Mouse (Mus musculus) right cerebral cortex, adult 2 months (tissue): ENCODE data around the gene Elmo3.

Experiments
- DNase-seq, 2 experiments: peaks; one replicate each; pipeline ENCODE4 v3.0.0; 2021 to 2022; ENCODE audit warnings: low spot score in 2 of 2

Gene Elmo3

DNA sequence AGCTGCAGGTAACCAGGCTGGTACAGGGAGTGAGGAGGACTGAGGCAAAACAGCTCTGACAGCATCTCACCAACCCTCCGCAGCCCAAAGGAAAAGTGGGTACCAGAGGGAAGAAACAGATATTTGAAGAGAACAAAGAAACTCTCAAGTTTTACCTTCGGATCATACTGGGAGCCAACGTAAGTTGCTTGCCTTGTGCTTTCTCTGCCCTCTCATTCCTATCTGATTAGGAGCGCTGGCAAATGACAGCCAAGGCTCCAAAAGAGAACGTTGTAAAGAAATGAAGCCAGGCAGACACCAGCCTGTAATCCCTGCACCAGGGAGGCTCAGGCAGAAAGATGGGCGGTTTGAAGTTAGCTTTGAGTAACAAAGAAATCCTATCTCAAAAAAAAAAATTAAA is 21.6 kb downstream of the Elmo3 start:
- no peak for DNase-seq

DNA sequence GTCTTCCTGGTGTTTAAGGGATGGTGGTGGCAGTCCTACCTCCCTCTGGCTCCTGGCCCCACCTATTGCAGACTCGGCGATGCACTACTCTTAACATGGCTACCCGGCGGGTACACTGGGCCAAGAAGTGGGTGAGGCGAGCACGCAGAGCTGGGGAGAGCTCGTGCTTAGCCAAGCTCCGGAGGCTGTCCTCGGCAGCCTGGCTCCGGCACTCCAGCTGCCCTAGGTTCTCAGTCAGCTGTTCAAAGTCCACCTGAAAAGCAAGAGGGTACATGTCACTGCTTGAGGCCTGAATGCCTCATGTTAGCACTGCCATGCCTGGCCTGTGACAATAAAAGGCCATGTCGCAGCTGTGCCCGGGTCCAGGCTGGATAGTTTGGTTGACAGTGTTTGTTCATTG is 24.9 kb downstream of the Elmo3 start:
- DNase-seq = no peak

DNA sequence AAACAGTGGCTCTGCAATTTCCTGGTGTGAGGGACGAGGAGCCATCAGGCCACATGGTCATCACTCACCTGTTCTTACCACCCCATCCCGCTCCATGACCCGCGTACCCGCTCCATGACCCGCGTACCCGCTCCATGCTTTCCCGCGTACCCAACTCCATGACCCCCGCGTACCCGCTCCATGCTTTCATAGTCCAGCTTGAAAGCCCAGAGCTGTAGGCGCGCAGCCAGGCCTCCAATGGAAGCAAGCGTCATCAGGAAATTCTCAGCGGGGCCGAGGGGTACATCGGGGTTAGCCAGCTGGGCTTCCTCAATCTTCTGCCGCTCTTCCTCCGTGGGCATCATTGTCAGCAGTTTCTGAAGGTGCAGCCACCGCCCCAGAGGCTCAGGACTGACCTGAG is 26.1 kb downstream of the Elmo3 start:
- DNase-seq = no peak

DNA sequence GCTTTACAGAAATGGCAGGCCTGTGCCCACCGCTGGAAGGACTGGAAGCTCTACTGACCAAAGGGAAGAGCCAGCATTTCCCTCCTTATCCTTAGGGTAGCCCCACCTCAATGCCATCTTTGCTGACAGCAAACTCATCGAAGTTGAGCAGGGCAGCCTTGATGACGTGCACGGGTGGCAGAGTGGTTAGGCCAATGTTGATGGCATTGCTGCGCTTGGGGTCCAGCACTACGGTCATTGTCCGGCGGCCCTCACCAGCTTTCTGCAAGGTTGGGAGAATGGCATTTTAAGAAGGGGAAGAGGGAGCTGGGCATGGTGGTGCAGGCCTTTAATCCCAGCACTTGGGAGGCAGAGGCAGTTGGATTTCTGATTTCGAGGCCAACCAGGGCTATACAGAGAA is 26.5 kb downstream of the Elmo3 start:
- DNase-seq = no peak

DNA sequence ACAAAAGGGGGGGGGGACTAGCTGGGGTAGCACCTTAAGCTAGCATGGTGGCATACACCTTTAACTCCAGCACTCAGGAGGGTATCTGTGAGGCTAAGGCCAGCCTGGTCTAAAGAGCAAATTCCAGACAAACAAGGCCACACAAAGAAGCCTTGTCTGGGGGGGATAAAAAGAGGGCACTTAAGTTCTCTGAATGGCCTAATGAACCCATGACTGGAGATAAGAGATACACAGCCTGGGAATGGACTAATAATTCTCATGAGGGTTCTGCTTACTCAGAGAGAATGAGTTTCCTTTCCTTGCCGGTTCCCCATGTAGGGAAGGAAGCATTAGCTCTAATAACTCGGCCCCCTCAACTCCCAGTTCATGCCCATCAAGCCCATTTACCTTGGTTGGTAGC is 27.1 kb downstream of the Elmo3 start:
- DNase-seq = no peak

DNA sequence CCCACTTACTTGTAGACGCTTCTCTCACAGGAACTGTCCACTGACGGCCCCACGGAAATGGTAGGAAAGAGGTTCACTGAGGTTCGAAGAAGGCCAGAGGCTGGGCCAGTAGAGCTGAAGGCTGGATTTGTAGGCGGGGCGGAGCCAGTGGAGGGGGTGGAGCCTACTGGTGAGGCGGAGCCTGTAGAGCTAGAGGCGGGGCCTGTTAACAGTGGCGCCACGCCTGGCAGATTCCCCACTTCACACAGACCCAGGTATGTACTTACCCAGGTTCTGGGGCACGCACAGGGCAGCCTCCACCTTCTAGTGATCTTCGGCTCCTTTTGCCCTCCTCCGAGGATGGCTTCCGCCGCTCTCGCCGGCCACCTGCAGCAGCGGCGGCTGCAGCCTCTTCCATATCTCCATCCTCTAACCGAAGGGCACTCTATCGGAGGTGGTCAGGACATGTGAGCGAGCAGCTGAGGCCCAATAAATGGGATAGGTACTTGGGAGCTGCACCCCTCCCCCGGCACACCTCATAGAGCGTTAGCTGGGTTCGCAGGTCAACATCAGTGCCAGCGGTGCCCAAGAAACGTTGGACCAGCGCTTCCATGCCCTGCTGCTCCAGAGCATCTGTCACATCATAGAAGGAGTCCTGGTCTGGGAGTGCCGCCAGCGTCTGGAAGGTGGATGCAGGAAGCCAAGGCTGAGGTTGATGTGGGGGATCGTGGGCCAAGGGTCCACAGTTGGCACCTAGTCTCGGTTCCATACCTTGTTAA is 31.2 kb downstream of the Elmo3 start:
- no peak for DNase-seq

DNA sequence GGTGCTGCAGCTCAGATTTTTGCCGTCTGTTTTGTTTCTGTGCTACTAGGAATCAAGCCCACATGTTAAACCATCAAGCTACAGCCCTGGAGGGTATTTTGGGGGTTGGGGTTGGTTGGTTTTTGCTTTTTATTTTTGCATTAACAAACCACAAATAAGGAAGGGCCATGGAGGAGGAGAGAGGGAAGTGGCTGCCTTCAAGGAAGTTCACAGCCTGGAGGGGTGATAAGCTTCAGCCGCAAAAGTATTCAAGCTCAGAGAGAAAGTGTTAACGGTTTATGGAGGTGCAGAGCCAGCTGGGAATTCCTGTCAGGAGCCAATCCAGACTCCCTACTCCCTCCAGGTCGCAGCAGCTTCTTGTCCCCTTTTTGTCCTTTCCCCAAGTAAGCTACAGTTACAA is 33.6 kb downstream of the Elmo3 start:
- DNase-seq = no peak

DNA sequence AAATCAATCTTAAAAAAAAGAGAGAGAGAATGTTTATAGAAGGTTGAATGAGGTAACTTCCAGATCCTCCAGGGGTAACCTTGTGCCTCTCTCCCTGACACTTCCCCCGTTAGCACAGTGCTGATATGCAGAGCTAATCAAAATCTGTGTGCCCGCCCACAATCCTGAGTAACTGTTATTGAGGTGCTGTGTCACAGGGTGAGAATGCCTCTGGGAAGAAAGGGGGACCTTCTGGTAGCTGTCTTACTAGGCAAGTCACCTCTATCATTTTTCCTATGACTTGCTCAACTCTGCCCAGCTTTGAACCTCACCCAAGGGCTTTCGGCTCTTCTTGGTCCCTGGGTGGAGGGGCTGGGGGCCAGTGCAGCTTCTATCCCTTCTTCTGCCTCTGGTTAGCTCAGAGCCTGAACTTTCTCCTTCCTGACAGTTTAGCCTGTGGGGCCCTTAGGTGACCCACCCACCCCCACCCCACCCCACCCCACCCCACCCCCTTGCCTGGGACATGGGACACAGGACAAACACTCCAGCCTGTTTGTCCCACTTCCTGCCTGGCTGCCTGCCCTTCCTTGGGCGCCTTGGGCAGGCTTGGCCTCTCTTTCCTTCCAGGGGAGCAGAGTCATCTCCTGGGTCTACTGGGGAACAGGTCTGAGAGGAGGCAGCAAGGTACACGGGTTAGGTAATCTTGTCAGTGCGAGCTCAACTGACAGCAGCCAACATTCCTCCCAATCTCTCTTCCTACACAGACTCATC is 34.7 kb downstream of the Elmo3 start:
- no peak for DNase-seq

DNA sequence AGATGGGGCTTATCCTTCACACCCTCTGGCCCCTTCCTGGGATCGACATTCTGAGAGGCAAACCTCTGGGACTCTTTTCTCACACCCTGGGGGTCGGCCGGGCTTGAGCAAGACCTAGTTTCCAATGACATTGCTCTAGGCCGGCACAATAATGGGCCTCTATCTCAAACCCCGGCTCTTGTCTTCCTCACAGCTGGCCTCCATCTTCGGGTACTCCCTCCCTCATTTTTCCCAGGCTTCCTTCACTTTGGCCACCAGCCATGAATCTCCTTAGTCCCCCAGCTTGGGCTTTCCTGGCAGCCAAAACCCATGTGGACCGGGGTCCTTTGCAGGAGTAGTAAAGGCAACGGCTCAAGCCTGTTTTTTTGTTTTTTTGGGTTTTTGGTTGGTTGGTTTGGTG is 36.0 kb downstream of the Elmo3 start:
- no peak for DNase-seq

DNA sequence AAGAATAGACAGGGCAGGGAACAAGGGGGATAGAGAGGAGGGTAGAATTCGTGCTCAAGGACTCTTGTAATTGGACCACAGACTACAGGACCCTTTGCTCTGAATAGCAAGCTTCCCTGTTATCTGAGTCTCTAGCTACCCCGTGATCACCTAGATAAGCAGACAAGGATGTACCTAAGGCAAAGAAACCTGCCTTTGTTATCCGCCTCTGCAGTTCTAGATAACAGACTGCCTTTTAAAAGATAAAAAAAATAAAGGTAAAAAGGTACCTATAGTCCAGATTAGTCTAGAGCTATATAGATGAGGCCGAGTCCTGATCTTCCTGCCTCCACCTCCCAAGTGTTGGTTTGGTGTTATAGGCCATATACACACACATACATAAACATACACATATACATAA is 37.4 kb downstream of the Elmo3 start:
- no peak for DNase-seq

DNA sequence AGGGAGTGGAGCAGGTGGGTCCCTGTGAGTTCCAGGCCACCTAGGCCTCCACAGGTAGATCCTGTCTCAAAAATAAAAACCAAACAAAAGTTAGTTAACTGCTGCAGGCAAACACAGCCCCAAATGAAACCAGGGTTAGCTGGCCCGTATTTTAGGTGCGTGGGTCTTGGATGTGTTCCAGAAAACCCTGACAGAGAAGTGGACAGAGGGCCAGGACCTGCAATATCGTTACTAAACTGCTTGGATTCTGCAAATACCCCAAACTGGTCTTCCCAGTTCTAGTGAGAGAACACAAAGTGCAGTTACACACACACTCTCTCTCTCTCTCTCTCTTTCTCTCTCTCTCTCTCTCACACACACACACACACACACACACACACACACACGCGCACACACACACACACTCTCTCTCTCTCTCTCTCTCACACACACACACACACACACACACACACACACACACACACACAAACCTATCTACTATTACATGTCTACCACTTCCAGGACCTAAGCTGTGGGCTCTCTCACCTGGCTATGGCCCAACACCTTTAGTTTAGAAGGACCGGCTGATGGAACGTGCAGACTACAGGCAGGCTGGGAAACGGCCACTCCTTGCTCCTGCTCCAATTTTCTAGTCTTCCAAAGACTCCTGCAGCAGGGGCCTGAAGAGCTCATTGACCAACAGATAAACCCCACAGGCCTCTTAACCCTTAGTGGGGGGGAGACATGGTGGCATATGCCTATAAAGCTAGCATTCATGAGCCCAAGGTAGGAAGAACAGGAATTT is 38.6 kb downstream of the Elmo3 start:
- DNase-seq = no peak

DNA sequence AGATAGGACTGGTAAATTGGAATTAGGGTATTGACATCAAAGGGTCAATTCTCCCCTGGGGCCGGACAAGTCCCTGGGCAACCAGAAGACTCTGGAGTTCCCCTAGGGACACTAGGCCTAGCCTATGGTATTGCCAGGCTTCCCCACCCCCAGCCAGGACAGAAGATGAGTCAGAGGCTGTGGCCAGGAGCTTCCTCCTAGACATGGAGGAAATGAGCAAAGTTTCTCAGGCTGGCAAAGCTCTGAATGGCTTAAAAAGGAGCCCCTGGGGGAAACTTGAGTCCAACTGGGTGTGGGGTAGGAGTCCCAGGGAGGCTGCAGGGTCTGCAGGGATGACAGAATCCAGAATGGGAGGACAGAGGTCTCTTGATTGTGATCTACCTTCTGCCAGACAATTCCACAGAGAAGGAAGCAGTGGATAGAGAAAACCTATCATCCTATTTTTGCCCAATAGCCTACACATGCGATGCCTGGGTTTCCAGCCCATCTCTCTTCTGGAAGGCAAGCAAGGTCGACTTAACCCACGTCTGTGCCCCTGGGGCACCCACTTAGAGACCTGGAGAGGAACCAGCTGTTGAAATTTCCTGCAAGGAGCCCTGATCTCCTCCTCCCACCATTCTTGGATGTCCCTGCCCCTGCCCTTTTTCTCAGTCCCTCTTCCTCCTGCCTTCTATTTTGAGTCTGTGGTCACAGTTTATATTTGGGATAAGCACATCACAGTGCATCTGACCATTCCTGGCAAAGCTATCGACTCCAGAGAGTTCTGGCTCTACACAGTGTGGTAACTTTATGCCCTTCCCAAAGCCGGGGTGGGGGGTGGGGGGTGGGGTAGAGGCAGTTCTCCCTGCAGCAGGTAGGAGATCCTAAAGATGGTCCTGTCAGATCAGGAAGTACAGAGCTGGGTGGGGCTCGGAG is 39.9 kb downstream of the Elmo3 start:
- DNase-seq = no peak

DNA sequence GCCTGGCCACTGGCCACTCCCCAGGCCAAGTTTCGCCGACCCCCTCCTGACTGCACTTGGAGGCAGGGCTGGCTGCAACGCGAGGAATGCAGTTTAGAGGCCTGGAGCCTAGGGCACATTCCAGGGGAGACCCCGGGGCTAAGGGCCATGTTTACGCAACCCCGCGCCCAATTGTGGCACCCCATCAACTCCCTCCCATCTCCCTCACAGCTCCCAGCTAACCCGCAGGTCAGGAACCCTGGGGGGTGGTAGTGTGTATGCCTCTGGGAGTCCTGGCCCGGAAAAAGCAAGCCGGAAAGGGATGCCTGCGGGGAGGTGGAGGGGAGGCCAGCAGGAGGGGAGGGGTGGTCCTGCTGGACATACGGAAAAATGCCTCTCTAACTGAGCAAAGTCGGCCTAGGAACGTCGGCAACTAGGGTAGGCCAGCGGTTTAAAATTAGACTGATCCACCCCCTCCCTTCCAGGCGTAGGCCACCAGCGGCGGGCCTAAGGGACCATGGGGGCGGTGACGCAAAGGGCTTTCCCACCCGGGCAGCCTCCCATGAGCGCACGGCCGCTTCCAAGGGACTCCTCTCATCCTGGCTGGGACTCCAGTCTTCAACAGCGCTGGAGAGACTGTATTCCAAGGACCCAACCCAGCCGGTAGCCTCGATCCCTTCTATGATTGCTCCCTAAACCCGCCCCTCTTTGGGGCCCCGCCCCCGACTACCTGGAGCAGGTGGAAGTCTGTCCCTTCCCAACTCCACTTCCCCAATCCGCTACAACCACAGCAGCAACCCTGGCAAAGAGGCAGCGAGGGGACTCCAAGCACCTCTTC is 41.4 kb downstream of the Elmo3 start:
- DNase-seq = peak; percentile 38 to 56

DNA sequence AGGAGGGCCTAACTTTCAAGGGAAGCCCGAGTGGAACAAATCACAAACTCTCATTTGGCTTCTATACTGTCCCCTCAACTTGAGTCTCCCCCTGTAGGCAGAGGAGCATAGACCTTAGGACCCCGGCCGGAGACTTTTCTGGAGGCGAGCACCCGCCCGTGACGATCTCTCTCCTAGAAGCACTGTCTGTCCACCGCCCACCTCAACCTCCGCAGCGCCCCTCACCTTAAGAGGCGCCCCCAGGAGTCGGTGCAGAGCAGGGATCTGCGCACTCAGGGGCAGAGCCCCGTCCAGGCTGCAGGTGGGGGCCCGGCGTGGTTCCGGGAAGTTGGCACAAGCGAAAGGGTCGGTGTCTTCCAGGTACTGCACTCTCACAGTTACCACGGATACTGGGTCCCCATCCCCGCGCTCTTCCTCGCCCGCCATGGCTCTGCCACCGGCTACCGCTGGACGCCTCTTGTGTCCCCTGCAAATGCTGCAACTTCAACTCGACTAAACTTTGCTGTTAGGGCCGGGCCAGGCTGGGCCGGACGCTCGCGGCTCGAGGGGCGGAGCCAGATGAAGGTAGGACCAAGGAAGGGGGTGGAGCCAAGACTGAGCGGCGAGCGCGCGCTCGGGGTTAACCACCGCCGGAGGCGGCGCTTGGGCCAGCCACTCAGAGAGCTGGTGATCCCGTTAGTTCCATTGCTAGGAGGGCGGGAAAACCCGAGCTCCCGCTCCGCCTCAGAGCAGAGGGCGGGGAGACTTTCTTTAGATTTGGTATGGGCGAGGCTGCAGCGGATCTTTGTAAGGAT is 42.2 kb downstream of the Elmo3 start, which contains the start of gene Fhod1:
TSS of gene Fhod1 (minus strand) at position 526 of the 794 bp plus-strand sequence.
- peak; percentile 83 to 84 for DNase-seq

DNA sequence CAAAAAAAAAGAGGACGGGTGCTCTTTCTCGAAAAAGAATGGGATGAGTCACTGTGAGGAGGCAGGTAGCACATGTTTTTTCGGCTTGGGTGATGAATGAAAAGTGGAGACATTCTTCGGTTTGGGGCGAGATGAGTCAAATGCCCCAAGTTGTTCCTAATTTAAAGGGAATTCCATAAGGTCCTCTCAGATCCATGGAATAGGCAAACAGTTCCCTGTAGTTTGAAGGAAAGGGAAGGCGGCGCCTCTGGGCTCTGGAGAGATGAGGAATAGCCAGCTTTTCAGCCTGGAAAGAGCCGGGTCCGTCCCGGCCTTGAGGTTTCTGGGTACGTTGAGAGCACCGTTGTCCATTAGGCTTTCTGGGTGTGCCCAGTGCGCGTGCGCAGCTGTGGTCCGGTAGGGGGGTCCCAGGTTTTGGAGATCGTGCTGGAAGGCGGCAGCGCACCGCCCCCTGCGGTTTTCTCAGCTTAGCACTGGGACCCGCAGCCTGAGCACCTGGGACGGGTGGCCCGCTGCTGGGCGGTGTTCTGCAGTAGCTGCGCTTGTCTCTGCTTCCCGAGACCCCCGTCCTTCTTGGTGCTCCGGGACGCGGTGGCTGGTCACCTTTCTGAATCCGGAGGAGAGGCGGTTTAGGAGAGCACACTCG is 43.2 kb downstream of the Elmo3 start, which contains the start of gene Slc9a5:
TSS of gene Slc9a5 (plus strand) at position 394 of the 646 bp plus-strand sequence.
- peak; percentile 56 to 61 for DNase-seq

DNA sequence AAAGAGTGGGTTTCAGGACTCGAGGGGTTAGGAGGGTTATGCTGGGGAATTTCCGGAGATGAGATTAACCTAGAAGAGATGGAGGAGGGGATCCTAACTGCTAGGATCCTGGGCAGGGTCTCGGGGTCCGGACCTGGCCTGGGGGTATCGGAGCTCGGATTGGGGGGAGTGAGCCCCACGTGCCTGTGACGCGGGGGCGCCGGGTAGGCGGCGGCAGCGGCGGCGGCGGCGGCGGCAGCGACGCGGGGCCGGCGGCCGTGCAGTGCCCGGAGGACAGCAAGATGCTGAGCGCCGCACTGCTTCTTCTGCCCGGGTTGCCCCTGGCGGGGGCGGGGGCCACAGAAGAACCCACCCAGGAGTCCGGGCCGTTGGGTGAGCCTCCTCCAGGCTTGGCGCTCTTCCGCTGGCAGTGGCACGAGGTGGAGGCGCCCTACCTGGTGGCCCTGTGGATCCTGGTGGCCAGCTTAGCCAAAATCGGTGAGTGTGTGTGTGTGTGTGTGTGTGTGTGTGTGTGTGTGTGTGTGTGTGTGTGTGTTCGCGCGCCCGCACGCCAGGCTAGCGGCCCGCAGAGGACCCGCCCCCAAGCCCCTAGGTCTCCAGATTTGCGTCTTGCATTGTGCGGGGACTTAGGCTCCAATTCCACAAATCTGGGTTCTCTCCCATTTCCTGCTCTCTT is 43.8 kb downstream of the Elmo3 start:
- peak; percentile 28 to 43 for DNase-seq

DNA sequence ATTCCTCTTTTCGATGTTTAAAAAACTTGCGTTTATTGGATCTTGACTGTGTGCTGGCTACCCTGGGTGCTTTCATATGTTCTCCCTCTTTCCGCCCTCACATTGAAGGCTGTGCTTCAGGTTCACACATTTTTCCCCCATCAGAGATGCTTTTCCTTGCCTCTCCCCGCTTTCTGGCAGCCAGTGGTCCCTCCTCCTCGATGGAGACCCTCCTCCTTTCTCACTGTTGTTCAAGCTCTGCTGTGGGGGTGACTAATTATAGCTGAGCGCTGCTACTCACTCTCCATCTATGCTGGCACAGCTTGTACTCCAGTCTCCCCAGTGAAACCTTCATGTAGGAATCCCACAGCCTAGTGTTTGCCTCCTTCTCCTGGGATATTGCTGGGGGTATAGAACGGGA is 44.8 kb downstream of the Elmo3 start:
- peak; percentile 20 to 29 for DNase-seq

DNA sequence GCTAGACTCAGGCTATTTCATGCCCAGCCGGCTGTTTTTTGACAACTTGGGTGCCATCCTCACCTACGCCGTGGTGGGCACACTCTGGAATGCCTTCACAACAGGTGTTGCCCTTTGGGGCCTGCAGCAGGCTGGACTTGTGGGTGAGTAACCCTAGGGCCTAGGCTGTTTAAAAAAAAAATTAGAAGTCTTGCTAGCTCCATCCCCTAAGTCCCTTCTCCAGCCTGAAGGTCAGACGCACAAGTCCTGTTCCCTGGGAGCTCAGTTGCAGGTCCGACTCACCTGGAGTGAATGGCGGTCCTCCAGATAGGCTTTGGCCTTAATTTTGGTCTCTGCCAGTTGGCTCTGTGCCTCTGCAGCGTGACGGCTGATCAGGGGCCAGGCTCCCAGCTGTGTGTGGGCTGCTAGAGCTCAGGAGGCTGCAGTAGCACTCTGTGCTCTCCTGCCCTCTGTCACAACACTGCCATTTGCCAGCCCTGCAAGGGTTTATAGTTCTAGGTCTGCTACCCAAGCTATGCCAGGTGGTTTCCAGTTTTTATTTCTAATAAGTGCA is 48.3 kb downstream of the Elmo3 start:
- no peak for DNase-seq
